Mouse (Mus musculus) embryo, embryonic 9.5 days (tissue): ENCODE data around the gene P4hb.

ENCODE experiments used
- DNase-seq: peaks from one replicate; pipeline ENCODE4 v3.0.0-alpha.2; 2017; ENCODE audit errors: extremely low spot score

The P4hb gene

DNA sequence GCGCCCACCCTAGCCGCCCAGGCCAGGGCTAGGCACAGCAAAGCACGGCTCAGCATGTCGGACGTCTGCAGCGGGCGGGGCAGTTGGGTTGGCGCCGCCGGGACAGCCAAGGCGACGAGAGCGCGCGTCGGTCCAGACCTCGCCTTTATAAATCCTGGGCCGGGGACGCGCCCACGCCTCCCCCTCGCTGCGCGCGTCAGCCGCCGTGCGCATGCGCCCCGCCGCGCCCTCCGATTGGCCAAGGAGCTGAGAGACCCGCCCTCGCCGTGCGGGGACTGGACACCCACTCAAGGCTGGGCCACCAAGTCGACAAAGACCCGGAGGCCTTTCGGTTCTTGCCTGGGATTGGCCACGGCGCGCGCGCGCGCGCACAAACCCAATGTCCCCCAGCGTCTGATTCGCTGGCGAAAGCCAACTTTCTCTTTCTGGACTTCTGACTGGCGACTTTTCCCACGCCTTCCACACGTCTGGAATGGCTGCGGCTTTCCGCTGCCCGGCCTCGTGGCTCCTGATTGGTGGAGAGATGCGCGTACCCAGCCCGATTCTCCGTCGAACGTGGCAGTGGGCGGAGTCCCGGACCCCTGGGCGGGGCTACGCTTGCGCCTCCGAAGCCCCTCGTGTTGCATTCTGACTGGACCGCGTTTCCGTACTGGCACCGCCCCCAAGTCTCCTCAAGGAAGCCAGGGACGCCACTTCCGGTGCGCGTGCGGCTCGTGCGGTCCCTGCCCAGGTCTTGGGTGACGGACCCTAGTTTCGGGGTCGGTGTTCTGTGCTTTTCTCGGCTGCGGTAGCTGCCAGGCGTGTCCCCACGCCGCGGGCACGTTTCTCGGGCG lies at the start of gene P4hb:
TSS of gene P4hb (minus strand) at position 502 of the 833 bp plus-strand sequence.
- DNase-seq: peak; percentile 99

DNA sequence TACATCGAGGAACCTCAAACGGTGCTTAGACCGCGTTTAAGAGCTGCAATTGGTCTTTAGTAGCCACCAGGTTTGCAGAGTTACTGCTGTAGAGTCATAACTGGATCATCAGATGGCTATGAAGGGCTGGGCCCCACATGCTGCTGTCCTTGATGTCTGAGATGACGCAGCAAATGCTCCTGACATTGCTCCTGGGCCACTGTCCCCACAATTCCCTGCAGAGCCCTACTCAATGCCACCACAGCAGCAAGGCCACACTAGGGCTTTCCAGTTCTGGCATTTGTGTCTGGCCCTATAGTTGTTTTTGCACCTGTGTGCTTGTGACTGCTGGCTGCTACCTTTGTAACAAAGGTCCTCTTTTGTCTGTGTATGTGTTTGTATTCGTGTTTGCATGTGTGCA lies 49.8 kb upstream of the P4hb start:
- no peak for DNase-seq

DNA sequence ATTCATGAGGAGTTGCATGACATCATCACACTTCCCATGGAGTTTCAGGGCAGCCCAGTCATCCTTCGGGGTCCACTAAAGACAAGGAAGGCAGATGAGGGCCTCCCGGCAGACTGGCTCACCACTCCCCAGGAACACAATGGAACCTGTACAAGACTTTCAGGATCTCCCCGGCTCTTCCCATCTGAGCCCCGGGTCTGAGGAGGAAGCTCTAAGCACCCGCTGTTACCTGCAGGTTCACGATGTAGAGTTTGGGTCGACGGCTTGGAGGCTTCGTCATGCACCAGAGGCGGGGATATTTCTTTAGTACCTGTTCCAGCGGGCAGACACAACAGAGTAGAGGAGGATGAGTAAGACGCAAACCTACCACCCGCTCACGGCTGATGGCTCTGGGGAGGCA lies 47.1 kb upstream of the P4hb start:
- DNase-seq: no peak

DNA sequence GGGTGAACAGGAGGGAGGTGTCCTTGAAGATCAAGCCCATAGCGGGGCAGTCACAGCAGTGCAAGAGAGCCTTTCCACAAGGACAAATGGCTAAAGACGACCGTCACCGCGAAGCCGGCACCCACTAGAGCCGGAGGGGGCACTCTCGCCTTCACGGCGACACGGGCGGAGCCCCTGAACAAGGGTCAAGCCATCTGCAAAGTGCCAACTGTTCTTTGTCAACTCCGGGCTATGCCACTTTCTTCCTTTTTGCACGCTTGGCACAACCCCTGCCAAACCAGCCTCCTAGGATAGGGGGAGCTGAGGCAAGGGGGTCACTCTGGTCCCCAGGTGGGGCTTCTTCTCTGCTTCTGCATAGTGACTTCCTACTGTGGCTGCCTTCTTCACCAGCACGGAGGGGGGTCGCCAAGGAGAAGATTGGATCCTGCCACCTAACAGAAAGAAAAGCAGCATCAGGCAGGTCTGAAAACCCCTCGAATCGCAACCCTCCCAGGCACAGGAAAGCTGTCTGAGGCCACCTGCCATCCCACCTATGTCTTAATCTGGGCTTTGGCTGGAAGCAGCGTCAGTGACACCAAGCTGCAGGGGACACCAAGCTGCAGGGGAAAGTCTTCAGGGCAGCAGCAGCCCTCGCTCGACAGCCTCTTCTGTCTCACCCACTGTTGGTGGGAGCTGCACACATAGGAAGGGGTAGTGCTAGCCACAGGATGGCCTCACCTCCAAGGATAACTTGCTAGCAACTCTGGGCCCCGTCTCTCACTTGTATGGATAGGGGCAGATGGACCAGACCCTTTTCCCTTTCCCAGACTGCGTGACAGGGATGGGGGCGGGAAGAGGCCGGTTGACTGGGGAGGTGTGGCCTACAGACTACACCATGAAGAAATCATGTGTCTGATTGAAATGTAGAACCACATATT lies 45.8 kb upstream of the P4hb start:
- DNase-seq: no peak

DNA sequence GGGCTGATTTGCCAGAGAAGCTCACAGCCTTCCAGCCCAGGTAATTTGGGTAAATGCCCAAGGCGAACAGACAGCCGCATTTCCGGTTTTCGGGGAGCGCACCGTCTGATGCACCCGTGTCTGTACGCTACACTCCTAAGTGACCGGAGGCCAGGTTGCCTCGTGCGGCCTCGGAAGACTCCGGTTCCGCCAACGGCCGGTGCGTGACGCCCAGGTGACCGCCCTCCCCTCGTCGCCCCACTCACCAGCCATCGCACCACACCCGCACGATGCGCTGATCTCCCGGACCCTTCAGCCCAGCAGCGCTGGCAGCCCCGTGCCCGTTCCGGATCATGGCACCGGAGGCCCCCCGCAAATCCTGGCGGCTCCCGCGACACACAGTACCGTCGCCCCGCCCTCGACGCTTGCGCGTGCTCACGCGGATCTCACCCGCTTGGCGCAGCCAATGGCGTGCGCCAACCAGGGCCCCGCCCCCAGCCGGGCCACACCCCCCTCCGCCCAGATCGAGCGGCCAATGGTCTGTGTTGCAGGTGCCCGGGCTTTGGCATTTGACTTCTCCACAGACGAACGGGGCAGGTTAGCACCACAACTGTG lies 44.6 kb upstream of the P4hb start, which contains the start of gene Pcyt2:
TSS of gene Pcyt2 (minus strand) at position 418 of the 594 bp plus-strand sequence.
- peak; percentile 90 for DNase-seq

DNA sequence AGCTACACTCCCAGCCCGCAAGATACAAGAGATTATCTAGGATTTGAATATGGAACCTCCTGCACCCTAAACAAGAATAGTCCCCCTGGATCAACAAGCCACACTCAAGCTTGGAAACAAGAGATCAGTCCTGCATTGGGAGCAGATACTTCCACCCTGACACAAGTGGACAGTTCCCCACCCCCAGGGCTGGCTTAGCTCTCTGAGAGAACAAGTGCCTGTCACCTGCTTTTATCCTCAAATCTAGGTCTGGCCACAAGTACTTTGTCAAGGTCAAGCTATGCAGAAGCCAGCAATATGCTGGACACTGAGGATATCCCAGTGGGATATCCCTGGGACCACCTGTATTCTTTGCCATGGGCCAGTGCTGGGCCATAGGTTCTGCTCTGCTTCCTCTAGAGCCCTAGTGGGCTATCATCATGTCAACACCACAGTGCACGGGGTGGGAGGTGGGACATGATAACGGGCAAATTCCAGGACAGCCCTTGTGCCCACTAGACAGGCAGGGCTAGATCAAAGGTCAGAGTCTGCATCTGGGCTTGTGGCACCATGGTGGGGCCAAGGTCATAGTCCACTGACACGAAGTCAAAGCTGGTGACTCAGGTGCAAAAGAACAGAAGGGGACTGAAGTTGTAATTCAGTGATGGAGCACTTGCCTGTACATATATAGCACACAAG lies 43.7 kb upstream of the P4hb start:
- DNase-seq: no peak

DNA sequence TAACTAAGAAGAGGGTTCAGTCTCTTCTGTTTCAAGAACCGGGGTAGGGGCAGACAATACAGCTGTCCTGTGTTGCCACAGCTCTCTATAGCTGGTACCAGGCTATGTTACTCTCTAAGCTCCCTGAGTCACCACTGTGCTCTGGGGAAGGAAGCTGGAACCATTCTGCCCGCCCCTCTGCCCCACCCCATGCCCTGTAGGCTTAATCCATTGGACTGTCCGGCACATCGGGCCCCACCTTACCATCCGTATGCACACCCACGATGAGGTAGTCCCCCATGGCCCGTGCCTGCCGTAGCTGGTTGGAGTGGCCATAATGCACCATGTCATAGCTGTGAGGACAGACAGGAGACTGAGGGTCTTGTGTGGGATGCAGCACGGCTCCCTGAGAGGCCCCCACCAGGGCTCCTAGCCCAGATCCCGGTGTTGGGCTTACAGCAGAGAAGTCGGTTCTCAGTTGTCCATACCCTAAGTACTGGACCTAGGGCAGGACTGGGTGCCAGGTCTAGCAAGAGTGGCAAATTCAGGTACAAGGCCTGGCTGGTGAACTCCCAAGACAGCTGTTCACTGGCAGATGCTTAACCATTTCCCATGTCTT lies 42.7 kb upstream of the P4hb start:
- no peak for DNase-seq

DNA sequence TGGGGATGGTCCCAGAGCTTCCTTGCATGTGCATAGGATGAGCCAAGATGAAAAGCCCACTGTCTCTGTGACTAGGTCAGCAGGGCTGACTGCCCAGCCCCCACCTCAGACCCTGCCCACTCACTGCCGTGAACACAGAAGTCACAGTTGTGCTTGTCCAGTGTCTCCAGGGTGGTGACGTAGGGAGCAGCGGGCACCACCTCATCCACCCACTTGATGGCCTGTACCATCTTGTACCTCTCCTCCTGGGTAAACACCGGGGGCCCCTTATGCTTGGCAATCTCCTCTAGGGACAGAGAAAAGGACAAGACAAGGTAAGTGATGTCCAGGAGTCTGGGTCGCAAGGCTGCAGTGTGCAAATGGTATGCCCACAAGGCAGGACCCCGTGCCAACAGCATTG lies 42.1 kb upstream of the P4hb start:
- DNase-seq: no peak

DNA sequence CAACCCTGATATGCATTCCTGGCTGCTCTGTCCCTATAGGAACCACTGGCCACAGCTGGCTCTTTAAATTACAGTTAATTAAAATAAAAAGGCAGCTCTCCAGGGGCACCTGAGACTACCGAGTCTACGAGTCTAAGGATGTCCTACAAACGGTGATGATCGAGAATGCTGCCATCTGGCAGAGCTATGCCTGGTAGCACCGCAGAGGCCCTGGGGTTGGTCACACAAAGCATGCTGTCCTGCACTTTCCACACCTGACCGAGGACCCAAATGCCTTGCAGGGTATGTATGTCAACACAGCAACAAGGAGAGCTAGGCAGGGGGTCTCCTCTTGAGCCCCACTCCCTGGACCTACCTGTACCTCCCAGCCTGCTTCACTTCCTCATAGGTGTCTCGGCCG lies 40.9 kb upstream of the P4hb start:
- no peak for DNase-seq

DNA sequence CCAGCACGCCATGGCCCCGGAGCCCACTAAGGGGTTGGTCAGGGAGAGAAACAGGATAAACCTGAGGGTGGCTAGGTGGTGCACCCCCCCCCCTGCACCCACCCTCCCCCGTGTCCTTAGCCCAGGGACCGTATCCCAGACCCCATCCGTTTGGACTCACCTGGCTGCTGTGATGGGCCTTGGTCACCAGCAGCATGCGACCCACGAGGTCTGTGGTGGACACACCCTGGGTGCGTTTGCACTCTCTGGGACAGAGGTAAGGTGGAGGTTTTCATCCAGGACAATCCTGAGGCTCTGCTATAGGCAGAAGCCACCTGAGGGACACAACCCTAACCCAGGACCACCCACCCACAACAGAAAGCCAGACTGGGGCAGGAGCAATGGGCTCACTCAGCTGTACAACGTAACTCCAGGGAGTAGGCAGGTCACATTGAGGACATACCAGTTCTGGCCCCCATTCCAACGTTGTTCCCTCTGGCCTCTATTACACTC lies 40.5 kb upstream of the P4hb start:
- DNase-seq: no peak

DNA sequence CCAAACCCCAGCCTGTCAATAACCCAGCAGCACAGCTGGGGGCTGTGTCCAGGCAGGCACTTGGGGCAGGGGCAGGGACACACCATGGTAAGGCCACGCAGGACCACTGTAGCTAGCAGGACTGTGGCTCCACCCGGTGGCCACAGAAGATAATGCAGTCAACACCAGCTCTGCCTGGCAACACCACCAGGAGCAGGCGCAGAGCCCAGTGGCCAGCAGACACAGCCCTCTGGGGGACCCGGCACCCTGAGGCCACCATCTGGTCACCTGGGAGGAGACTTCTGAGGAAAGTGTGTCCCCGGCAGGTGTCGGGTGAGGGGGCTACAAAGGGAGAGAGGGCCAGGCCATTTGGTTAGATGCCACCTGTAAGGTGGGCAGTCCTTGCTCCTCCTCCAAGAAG lies 39.7 kb upstream of the P4hb start:
- peak; percentile 74 for DNase-seq

DNA sequence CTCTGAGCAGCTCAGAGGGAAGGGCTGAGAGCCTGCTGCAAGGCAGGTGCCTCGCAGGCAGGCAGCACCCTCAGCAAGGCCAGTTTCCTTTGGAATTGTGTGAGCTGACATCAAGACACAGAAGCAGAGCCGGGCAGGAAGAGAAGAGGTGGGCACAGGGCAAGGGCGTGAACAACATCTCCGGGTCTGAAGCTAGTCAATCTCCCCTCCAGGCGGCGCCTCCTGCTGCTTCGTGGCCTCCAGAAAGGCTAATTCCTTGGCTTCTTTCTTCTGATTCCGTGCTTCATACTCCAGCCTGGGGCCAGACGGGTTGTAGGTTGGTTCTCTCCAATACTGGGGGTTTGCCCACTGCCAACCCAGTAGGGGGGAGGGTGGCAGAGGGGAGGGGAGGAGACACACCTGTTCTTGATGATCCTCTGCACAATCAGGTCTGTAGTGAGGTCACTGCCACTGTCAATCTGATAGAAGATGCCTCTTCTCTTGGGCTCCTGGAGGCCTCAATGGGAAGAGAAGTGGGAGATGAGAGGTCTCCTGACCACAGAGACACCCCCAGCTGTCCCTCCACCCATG lies 37.5 kb upstream of the P4hb start:
- no peak for DNase-seq

DNA sequence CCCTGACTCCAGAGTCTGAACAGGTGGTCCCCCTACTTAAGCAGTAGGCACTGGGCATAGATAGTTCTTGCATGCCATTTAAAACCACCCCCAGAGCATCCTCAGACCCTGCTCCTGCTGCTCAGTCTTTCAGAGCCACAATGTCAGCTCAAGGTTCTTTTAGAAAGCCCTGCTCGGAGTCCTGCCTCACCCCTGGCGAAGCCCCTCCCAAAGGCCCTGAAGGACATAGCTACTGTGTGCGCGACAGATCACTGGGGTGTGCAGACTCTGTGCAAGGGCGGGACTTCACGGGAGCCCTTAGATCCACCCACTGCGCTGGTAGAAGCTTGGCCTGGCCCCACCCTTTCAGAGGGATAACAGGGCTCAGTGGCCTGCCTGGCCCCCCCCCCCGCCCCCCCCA lies 36.2 kb upstream of the P4hb start:
- no peak for DNase-seq

DNA sequence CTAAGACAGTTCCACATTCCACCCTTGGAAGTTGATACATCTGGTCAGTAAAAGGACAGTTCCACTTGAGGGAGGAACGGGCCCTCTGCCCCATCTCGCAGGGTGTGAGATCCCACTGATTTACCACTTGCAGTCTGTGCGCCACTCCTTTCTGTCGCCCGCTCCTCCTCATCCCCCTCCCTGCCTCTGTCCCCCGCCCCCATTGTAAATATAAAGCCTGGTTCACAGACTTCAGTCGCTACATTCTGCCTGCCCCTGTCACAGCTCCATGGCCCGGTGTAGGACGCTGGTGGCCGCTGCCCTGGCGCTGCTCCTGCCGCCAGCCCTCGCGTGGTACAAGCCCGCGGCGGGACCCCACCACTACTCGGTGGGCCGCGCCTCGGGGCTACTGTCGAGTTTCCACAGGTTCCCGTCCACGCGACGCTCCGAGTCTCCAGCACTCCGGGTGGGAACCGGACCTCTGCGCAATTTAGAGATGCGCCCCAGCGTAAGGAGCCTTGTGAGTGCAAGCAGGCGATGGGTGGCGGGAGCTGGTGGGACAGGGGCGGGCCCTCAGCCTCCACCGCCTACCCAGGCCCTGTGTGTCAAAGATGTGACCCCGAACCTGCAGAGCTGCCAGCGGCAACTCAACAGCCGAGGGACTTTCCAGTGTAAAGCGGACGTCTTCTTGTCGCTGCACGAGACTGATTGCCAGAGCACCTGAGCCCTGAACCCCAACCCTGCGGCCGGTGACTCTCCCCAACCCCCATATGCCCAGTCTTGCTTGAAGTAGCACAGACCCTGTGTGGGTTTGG lies 35.4 kb upstream of the P4hb start, which contains the start of gene Npb:
TSS of gene Npb (plus strand) at position 237 of the 794 bp plus-strand sequence.
- DNase-seq: no peak

DNA sequence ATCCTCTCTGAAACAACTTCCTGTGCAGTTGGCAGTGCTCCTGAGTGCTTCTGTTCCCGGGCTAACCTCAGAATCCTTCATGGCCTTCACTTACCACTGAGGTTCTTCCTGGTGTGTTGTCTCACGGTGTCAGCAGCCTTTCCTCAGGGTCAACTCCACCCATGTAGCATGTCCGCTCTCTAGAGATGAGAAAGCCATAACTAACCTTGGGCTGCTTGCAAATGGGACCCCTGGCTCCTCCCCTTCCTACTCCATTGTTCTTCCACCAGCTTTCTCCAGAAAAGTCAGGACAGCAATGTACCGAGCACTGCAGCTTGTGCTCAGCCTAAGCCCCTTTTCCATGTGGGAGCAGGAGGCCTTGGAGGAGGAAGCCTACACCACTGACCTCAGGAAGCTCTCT lies 33.7 kb upstream of the P4hb start:
- DNase-seq: no peak

DNA sequence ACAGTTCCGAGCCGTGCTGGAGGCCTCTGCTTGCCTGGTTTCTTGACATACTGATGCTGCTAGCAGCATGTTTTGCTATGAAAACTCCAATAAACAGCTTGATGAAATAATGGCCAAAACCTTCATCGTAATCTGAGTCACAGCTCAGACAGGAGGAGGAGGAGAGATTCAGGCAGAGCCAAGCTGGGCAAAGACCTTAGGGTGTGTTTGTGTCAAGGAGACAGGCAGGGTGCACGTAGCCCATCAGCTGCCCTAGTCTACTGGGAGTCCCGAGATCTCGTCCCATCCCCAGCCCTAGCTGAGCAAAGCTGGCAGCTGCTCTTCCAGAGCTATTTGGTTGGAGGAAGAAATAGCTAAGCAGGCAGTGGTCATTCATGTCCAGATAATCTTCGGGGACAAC lies 32.6 kb upstream of the P4hb start:
- no peak for DNase-seq

DNA sequence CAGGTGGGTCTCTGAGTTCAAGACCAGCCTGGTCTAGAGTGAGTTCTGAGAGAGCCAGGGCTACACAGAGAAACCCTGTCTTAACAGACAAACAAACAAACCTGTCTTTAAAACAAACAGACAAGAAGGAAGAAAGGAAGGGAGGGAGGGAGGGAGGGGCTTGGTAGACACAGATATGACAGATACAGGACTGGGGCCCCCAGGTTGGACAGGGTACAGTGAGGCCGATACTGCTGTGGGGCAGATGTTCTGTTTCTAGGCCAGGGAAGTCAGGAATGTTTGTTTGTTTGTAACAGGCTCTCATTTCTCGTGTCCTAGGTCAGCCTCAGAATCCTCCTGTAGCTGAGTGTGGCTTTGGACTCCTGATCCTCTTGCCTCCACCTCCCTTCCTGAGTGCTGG lies 30.5 kb upstream of the P4hb start:
- DNase-seq: no peak

DNA sequence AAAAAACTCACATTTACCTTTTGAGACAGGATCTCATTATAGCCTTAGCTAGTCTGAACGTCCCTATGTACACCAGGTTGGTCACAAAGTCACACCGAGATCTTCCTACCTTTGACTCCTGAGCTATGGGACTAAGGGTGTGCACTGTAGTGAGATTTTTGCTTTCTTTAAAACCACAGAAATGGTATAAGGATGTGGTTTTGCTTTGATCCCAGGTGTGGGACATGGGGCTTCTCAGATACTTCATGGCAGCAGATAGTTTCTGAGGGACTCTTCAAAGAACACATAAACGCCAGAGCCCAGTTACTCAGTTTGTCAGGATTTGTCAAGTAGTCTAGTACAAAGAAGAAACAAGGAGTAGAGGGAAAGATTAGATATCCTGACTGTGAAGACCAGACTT lies 27.7 kb upstream of the P4hb start:
- DNase-seq: no peak

DNA sequence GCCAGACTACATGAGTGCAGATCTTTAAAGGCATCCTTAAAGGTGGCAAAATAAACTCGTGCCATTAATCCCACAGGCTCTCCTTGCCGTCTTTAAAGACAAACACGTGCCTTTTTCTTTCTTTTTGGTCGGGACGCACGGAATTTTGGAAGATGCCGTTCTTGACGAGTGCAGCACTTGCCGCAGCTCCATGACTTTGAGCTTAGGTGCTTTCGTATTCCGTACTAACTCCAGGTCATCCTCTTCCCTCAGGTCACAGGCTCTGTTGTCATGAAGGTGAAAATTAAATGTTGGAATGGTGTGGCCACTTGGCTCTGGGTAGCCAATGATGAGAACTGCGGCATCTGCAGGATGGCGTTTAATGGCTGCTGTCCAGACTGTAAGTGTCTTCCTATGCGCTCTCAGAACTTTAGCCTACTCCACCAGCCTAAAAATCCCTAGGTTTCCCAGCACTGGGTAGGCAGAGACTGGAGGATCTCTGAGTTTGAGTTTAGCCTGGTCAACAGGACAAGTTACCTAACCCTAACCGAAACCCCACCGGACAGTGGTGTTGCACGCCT lies 26.0 kb upstream of the P4hb start:
- peak; percentile 12 for DNase-seq
